Mouse (Mus musculus) embryo, embryonic 10.5 days (tissue): ENCODE measurements around the gene Ufc1.
"Not testable (repeated sequence)": the region's sequence is repeated elsewhere in the genome, so short reads cannot be mapped to it uniquely, and the experiment has no call there.

Source experiments
- DNase-seq: peaks from one replicate; pipeline ENCODE4 v3.0.0-alpha.2; 2015; ENCODE audit warnings: low spot score

Ufc1 gene

DNA sequence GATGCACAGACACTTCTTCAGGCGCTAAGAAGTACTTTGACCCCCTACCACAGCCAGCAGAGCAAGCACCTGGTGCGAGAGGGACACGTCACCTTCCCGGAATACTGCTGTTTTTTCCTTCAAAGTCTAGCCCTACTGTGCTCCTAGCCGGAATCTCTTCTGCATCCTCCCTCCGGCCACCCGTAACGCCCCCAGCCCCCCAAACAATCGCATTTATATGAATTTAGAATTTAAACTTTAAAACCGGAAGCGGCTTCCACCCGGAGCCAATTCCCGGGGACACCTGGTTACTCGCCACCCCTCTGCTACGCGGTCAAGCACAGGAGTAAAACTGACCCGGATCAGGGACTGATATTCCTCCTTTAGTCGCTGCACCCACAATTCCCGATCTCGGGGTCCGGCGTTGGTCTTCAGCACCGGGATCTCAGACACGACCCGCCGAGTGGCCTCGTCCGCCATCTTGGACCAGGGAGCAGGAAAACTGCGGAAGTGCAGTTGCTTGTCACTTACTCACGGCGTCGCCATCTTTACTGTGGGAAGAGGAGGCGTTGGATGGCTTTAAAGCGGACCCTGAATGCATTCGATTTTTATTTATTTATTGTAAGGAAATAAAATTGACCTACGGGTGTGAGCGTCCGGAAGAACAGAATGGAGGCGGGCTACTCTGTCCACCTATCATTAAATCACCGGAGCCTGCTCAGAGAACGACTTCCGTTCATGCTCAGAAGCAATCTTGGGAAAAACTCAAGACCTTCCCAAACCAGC is at the start of gene Ufc1:
Gene Ufc1, minus strand, starts transcription at position 727 of the 765 bp plus-strand sequence.
- DNase-seq, result peak; percentile 92

DNA sequence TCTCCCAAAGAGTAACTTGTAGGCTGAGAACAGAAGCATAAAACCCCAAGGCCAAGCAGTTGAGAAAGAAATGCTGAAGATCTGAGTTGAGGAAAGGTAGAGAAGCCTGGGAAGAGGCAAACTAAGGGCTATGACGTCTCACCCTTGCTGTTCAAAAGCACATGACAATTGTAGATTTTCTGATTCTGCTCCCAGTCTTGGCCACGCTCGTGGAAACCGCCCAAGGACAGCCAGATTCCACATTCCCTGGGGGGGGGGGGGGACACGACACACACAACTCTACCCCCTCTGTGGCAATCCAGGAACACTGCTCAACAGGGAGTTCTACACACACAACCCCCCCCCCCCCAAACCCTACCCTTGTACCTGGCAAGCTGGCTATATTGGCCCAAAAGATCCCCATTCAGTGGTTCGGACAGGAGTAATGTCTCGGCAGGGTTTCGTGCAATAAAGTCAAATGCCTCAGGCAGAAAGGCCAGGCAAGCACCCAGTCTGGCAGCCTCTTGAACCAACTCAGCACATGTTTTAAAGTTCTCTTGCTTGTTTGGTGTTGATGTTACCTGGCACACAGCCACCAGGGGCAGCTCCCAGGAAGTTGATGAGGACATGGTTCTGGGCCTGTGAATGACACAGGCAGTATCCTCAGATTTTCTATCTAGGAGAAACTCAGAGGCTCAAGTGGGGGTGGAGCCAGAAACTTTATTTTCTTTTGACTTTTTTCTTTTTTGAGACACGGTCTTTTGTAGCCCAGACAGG is 49.3 kb upstream of the Ufc1 start:
- peak; percentile 24 for DNase-seq

DNA sequence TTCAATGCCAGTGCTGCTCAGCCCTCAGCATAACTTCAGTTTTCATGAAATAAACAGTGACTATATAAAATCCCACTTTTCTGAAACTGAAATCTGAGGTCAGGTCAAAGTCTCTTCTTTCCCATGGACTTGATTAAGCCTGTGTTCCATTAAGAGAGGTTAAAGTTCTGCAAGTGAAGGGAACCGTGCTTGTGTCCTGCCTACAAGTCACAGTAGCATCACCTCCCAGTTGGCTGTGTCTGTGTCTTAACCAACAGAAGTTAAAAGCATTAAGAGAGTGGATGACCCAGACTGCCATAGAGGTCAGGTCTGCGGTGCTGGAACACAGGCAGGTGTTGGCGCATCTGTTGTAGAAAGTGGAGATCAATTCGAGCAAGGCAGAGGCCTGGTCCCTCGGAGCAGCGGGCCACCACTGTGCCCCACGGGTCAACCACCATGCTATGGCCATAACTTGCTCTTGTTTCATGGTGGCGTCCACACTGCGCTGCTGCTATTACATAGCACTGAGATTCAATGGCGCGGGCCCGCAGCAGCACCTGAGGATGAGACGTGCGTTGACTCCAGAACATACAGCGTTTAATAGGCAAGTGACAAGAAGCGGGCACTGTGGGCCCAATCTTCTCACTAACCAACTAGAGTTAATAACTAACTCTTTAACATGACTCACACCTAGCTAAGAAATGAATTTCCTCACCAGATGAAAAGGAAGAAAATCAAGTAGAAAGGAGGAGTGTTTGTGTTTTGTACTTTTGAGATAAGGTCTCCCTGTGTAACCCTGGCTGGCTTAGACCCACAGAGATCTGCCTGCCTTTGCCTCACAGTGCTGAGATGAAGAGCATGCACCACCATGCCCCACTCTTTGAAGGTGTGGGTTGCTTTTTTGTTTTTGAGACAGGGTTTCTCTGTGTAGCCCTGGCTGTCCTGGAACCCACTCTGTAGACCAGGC is 47.7 kb upstream of the Ufc1 start:
- no peak for DNase-seq

DNA sequence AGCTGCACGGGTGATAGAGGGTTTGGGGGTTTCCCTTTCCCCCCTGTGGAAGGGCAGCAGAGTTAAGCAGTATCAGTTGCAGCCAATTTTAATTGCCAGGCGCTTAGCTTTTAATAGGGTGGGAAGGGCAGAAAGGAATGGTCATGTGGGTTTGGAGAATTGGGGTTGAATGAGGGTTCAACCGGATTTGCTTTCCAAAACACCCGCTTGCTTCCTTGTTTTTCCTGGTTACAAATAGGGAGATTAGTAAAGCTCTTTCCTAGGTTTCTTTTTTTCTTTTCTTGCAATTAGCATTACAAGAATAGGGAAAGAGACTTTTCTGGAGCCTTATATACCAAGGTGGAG is 35.4 kb upstream of the Ufc1 start:
- DNase-seq, result no peak

DNA sequence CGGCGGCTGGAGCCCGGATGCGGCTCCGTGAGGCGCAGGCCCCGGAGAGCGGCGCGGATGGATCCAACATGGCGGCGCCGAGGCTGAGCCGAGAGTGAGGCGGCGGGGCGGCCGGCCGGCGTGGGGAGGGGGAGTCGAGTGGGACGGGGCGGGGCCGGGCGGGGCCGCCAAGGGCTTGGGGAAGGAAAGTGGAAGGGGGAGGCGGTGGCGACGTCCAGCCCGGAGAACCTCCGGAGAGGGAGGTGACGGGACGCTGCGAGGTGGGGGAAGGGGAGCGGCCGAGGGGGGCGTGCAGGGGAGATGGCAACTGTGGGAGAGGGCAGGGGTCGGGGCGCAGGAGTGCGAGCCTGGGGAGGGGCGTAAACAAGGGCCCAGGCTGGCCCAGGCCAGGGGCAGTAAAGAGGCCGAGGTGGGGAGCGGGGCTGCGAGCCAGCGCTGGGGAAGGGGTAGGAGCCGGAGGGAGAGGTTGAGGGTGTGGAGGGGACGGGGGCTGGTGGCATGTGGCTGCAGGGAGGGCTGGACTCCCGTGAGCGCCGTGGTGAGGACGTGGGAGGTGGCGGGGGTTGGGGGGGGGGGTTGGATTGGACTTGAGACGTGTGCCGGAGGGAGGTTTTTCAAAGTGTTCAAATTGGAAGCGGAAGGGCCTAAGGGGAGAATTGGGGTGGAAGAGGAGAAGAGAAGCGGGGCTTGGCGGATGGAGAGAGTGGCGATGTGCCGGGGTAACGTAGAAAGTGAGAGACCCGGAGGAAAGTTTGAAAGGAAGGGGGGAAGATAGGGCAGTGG is 34.8 kb upstream of the Ufc1 start:
- DNase-seq, result peak; percentile 91

DNA sequence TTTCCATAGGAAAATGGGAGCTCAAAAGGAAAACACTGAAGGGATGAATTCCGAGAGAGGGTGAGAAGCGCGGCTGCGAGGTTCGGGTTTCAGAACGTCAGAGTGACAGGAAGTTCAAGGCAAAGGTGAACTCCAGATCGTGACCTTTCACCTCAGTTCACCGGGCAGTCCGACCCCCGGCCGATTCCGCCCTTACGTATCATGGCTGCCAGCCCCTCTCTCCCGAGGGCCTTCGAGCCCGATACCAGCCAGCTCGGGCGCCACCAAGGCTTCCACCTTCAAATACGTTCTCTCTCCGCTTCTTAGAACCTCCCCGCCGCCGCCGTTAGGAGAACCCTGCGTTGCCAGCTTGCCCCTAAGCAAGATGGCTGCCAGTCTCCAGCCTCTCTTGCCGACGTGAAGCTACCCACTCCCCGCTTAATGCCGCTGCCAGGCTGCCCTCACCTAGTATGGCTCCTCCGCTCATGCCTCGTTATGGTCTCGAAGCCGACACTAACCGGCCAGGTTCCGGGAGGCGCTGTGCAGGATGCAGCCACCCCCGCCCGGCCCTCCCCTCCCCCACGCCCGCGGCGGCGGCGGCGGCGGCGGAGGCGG is 34.1 kb upstream of the Ufc1 start, which contains the start of gene Dedd:
Gene Dedd, plus strand, starts transcription at position 307 of the 594 bp plus-strand sequence.
- DNase-seq, result peak; percentile 93

DNA sequence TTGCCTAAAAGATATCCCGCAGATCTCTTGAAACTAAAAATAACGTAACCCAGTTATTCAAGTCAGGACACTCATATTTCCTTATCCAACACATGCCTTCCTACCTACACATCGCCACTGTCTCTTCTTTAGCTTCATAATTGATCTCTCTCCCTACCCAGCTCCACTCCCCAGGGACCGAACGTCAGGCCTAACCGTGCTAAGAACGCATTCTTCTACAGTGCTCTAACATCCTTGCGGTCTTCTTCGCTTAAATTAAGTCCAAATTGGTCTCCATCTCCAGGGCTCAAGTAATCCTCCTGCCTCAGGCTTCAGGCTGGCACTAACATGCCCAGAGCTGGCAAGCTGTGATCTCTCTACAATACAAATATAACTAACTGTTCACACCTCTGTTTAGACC is 33.4 kb upstream of the Ufc1 start:
- peak; percentile 30 for DNase-seq

DNA sequence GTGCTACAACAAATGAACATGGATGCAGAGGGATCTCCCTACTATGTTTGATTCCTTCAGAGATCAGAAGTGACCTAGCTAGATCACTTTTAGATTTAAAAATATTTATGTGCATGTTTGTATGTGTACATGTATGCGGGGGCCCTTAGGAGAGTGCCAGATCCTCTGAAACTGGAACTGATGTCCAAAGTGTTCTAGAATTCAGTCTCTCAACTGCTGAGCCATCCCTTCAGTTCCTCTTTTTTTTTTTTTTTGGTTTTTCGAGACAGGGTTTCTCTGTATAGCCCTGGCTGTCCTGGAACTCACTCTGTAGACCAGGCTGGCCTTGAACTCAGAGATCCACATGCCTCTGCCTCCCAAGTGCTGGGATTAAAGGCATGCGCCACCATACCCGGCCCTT is 31.8 kb upstream of the Ufc1 start:
- DNase-seq, result not testable (repeated sequence)

DNA sequence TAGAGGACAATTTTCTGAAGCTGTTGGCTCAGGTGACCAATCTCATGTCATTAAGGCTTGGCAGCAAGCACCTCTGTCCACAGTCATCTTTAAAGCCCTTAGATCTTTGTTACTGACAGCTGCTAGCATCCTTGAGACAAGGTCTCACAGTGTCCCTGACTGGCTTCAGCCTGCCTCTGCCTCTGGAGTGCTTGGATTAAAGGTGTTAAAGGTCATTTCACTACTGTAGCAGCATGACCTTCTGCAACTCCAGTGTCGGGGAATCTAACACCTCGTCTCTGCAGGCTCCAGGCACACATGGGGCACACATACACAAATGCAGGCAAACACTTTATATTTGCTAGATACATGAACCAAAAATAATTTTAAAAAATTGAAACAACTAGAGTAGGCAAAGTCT is 30.7 kb upstream of the Ufc1 start:
- no peak for DNase-seq

DNA sequence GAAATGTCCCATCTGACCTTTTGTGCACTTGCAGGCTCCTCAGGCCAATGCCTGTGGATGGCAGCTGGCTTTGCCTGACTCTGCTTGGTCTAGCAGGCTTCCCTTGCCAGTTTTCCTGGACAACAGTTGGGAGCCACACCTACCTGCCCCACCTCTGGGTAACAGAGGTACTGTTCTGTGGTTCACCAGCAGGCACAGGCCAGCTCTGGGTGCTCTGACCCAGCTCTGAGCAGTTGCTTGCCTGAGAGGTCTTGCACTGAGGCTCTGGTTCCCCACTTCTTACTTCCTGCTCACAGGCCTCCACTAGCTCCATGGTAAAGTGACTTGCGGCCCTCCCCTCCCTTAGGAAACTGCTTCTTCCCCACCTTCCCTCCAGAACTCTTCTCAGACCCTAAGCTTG is 27.2 kb upstream of the Ufc1 start:
- DNase-seq, result no peak

DNA sequence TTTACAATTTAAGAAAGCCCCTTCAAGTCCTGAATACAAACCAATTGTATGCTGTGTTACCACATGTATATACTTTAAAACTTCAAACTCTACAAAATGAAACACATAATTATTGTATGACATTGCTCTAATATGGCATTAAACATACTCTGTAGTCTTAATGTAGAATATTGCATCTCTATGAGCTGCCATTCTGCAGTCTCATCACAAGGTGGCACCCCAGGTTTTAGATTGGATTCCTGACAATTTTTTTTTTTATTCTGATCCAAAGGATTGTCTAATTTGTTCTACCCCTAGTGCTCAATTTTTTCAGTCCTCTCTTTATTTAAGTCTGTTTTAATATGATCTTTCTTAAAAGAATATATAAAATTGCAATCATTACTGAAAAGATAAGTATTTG is 26.6 kb upstream of the Ufc1 start:
- DNase-seq, result peak; percentile 70

DNA sequence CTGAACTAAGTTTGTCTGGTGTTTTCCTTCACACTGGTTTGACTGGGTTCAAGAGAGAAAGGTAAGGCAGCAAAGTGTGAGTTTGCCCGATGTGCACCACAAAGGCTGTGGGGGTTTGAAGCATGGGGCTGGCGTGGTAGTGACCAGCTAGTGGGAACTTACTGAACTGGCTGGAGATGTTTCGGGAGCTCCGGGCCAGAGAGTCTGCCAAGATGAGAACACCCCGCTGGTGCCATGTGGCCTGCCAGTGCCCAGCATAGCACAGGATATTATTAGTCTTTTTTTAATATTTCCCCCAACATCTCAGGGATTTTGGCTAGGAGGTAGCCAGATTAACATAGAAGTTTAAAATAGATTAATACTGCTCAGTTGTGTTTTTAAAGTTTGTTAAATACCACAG is 25.3 kb upstream of the Ufc1 start:
- DNase-seq, result no peak

DNA sequence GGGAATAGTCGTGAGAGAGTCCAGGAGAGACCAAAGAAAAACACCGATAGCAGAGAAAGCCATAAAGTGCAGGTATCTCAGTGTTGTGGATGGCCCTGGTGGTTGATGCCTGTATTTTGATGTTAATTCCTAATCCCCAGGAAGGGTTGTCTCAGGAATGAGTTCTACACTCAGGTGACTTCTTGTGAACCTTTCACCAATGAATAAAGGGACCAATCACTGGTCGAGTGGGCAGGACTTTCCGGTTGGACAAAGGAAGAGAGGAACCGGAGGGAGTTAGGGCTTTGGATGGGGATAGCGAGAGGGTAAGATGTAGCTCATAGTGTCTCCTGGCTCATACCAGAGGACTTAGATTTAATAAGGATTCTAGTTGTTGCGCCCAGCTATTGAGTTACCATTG is 24.9 kb upstream of the Ufc1 start:
- DNase-seq, result peak; percentile 10

DNA sequence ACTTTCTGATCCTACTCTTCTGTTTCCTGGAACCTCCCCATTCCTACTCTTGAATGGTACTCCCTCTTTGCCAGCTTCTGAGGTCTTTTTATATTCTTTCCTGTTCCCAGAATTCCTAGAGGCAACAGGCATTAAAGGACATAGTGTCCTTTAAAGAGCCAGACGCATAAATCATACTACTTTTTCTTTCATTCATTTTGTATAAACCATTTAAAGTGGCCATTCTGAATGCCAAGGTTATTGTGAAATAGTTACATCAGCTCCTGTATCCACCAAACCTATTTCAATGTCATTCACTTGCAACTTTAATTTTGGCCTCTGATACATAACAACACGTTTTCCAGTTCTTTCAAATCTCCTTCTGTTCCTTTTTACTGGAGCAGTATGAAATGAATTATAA is 14.5 kb upstream of the Ufc1 start:
- DNase-seq, result no peak

DNA sequence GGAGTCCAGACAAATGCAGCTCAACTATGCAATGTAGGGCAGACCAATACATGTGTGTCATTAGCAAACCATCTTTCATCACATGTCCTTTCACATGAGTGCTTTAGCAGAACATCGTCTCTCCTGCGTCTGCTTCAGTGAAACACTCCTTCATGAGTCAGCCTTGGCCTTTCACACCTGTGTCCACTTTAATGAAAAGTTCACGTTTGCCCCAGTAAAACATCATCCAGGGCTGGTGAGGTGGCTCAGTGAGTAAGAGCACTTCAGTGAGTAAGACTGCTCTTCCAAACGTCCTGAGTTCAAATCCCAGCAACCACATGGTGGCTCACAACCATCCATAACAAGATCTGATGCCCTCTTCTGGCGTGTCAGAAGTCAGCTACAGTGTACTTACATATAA is 11.3 kb upstream of the Ufc1 start:
- DNase-seq, result not testable (repeated sequence)

DNA sequence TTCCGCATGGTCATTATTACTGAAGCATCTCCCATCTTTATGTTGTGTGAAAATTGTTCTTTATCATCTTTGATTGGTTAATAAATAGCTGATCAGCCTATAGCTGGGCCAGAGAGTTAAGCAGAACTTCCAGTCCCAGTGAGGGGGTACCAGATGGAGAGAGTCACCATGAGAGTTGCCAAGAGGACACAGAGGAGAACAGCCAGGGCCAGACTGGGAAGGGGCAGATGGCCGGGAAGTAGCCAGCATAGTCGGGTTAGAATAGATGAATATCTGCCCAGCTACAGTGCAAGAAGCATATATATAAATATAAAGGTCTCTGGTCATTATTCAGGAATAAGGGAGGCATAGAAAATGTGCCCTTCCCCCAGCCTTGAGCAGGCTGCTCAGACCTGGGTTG is 3.4 kb upstream of the Ufc1 start:
- DNase-seq, result no peak

DNA sequence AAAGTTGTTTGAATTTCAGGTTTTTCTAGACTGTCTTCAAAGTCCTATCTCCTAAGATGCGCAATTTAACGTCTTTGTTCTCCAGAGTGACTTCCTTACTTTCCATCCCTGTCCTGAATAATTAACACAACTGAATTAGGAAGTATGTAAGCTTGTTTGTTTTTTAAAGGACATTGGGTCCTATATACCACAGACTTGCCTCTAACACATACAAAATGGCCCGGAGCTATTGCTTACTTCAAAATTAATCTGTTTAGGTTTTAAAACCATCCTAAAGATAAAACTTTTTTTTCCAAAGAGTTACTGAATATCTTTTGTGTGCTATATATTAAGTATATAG is 209 bp upstream of the Ufc1 start:
- DNase-seq, result no peak

DNA sequence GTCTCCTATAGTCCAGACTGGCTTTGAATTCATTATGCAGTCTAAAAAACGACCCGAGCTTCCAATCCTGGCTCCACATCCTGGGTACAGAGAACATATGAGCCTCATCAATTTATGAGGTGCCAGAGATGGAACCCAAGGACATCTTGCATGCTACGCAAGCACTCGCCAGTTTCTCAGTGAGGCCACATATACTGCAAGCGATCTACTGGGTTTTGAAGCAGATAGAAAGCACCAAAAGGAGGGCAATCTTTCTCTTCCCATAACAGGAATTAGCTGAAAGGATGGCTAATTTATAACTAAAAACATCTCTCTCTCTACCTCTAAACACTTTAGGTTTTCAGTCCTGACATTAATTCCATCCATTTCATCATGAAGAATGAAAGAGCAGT is 922 bp downstream of the Ufc1 start:
- DNase-seq, result peak; percentile 37

DNA sequence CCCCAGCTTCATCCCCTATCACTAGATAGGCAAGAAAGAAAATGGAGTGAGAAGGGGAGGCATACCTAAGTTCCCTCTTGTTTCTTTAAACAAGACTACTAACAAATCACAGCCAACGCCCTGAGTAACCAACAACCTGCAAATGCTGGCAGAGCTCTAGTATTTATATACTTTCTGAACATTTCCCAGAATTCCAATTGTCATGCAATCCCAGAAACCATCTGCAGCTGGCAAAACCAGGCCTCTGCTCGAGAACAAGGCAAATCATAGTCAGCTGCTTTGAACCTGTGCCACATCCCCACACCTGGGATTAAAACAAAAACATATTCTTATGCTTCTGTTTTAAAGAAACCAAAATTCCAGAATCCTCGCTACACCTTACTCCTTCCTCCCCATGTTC is 1.5 kb downstream of the Ufc1 start:
- no peak for DNase-seq

DNA sequence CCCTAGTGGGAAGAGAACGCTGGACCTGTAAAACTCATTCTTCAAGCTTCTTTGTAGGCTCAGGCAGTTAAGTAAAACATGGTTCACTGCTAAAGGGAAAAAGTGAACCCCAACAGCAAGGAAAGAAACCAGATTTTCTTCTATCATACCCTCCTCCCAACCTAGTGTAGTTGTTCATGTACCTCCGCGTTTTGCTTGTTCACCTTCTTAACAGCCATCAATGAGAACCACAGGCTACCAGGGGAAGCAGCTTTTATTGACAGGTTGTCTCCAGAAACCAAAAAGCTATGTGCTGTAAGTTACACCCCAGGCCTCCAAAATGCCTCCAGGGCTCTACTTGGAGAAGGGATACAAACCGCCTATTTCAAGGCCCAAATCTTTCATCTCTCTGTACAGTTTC is 6.5 kb downstream of the Ufc1 start:
- DNase-seq, result no peak
